Mouse (Mus musculus): ENCODE results near the gene Rab6a. TPM values are rescaled to one million over a fixed set of nuclear protein-coding genes. Genes with fewer than 3 reads are reported as not detected.
A peak's percentile ranks its signal among the peaks of the same experiment; 100 is the strongest.

Gene Rab6a
- polyA plus RNA-seq, 1 experiment from 2014 or later = 88.3 TPM

GRCm38 (mm10) chr7:100670646-100671045, 63.4 kb downstream of the Rab6a start:
- H3K9ac ChIP-seq (replicated peaks; ENCODE audit: low read length) = no peak overlapping the region
- H3K4me2 ChIP-seq (replicated peaks; ENCODE audit: low read depth, low read length) = no peak overlapping the region
- no peaks in the 10 kb centered on the region for H3K9me3 ChIP-seq (ENCODE audit: low read length)
- 91% methylated on average over 5 of the region's 5 CpGs for WGBS
- no peaks in the 10 kb centered on the region for H3K27me3 ChIP-seq (ENCODE audit: insufficient read depth, low read length)
- no peak for ATAC-seq (ENCODE audit: low FRiP score, low TSS enrichment)
- no peak overlapping the region for H3K4me3 ChIP-seq (ENCODE audit: low read length)
- no peaks in the 10 kb centered on the region for H3K36me3 ChIP-seq (ENCODE audit: insufficient read depth, low read length)
- H3K4me1 ChIP-seq (ENCODE audit: insufficient read depth, low read length) = no peaks in the 10 kb centered on the region
- no peak overlapping the region for H3K27ac ChIP-seq (ENCODE audit: low read length)

- no peaks in the 10 kb centered on the region for H3K27me3 ChIP-seq (ENCODE audit: insufficient read depth, low read length)
- no peaks in the 10 kb centered on the region for H3K4me1 ChIP-seq (ENCODE audit: insufficient read depth, low read length)
- ATAC-seq (ENCODE audit: low FRiP score, low TSS enrichment) = no peak
- 58% methylated on average over 7 of the region's 7 CpGs for WGBS
- H3K27ac ChIP-seq (ENCODE audit: low read length) = no peak overlapping the region
- no peak overlapping the region for H3K9ac ChIP-seq (replicated peaks; ENCODE audit: low read length)
- no peak overlapping the region for H3K4me3 ChIP-seq (ENCODE audit: low read length)
- no peak overlapping the region for H3K4me2 ChIP-seq (replicated peaks; ENCODE audit: low read depth, low read length)
- no peaks in the 10 kb centered on the region for H3K9me3 ChIP-seq (ENCODE audit: low read length)
- H3K36me3 ChIP-seq (ENCODE audit: insufficient read depth, low read length) = no peaks in the 10 kb centered on the region
Observed at GRCm38 (mm10) chr7:100673452-100673851, 66.2 kb downstream of the Rab6a start.

- no peak overlapping the region for H3K27ac ChIP-seq (ENCODE audit: low read length)
- no peaks in the 10 kb centered on the region for H3K9me3 ChIP-seq (ENCODE audit: low read length)
- no peaks in the 10 kb centered on the region for H3K27me3 ChIP-seq (ENCODE audit: insufficient read depth, low read length)
- ATAC-seq (ENCODE audit: low FRiP score, low TSS enrichment) = no peak
- no peak overlapping the region for H3K4me3 ChIP-seq (ENCODE audit: low read length)
- H3K4me1 ChIP-seq (ENCODE audit: insufficient read depth, low read length) = peaks cover 4% of the 10 kb centered on the region; the same call in 1 of the 2 replicates
- H3K9ac ChIP-seq (replicated peaks; ENCODE audit: low read length) = no peak overlapping the region
- H3K4me2 ChIP-seq (replicated peaks; ENCODE audit: low read depth, low read length) = no peak overlapping the region
- WGBS = 94% methylated on average over 2 of the region's 2 CpGs
- H3K36me3 ChIP-seq (ENCODE audit: insufficient read depth, low read length) = no peaks in the 10 kb centered on the region
Observed at GRCm38 (mm10) chr7:100674941-100675340, 67.7 kb downstream of the Rab6a start.

- Histone ChIP-seq H3K9ac (replicated peaks; ENCODE audit: low read length) (no peak overlapping the region), H3K27me3 (ENCODE audit: insufficient read depth, low read length) (no peaks in the 10 kb centered on the region), H3K4me3 (ENCODE audit: low read length) (no peak overlapping the region), H3K36me3 (ENCODE audit: insufficient read depth, low read length) (no peaks in the 10 kb centered on the region), H3K4me1 (ENCODE audit: insufficient read depth, low read length) (peaks cover 4% of the 10 kb centered on the region; the same call in 1 of the 2 replicates), H3K9me3 (ENCODE audit: low read length) (no peaks in the 10 kb centered on the region), H3K27ac (ENCODE audit: low read length) (no peak overlapping the region), H3K4me2 (replicated peaks; ENCODE audit: low read depth, low read length) (no peak overlapping the region)
- no peak for ATAC-seq (ENCODE audit: low FRiP score, low TSS enrichment)
- WGBS = 78% methylated on average over 5 of the region's 5 CpGs
Observed at GRCm38 (mm10) chr7:100678052-100678451, 70.8 kb downstream of the Rab6a start.

GRCm38 (mm10) chr7:100678948-100679880, 72.0 kb downstream of the Rab6a start:
- peak overlapping the region; percentile 21 for H3K4me2 ChIP-seq (replicated peaks; ENCODE audit: low read depth, low read length)
- 0 out of 2 replicates have a peak, but pooled peaks have one; percentile 57 for ATAC-seq (ENCODE audit: low FRiP score, low TSS enrichment)
- peaks cover 4% of the 10 kb centered on the region; the same call in 1 of the 2 replicates for H3K4me1 ChIP-seq (ENCODE audit: insufficient read depth, low read length)
- no peaks in the 10 kb centered on the region for H3K9me3 ChIP-seq (ENCODE audit: low read length)
- peak overlapping the region; percentile 72 for H3K27ac ChIP-seq (ENCODE audit: low read length)
- WGBS = 56% methylated on average over 15 of the region's 15 CpGs
- no peaks in the 10 kb centered on the region for H3K27me3 ChIP-seq (ENCODE audit: insufficient read depth, low read length)
- H3K36me3 ChIP-seq (ENCODE audit: insufficient read depth, low read length) = no peaks in the 10 kb centered on the region
- H3K4me3 ChIP-seq (ENCODE audit: low read length) = no peak overlapping the region
- H3K9ac ChIP-seq (replicated peaks; ENCODE audit: low read length) = no peak overlapping the region

- Histone ChIP-seq H3K4me2 (replicated peaks; ENCODE audit: low read depth, low read length) (no peak overlapping the region), H3K9ac (replicated peaks; ENCODE audit: low read length) (no peak overlapping the region), H3K27ac (ENCODE audit: low read length) (no peak overlapping the region), H3K9me3 (ENCODE audit: low read length) (no peaks in the 10 kb centered on the region), H3K36me3 (ENCODE audit: insufficient read depth, low read length) (no peaks in the 10 kb centered on the region), H3K4me3 (ENCODE audit: low read length) (no peak overlapping the region), H3K4me1 (ENCODE audit: insufficient read depth, low read length) (peaks cover 4% of the 10 kb centered on the region; the same call in 1 of the 2 replicates), H3K27me3 (ENCODE audit: insufficient read depth, low read length) (no peaks in the 10 kb centered on the region)
- 54% methylated on average over 5 of the region's 5 CpGs for WGBS
- ATAC-seq (ENCODE audit: low FRiP score, low TSS enrichment) = no peak
Observed at GRCm38 (mm10) chr7:100681132-100681531, 73.9 kb downstream of the Rab6a start.

- Histone ChIP-seq H3K36me3 (ENCODE audit: insufficient read depth, low read length) (no peaks in the 10 kb centered on the region), H3K4me1 (ENCODE audit: insufficient read depth, low read length) (peaks cover 4% of the 10 kb centered on the region; the same call in 1 of the 2 replicates), H3K9ac (replicated peaks; ENCODE audit: low read length) (no peak overlapping the region), H3K27ac (ENCODE audit: low read length) (no peak overlapping the region), H3K4me2 (replicated peaks; ENCODE audit: low read depth, low read length) (no peak overlapping the region), H3K27me3 (ENCODE audit: insufficient read depth, low read length) (no peaks in the 10 kb centered on the region), H3K4me3 (ENCODE audit: low read length) (no peak overlapping the region), H3K9me3 (ENCODE audit: low read length) (no peaks in the 10 kb centered on the region)
- 96% methylated on average over 1 of the region's 1 CpGs for WGBS
- ATAC-seq (ENCODE audit: low FRiP score, low TSS enrichment) = no peak
Observed at GRCm38 (mm10) chr7:100683241-100683640, 76.0 kb downstream of the Rab6a start.

GRCm38 (mm10) chr7:100684081-100684480, 76.9 kb downstream of the Rab6a start:
- Histone ChIP-seq H3K9ac (replicated peaks; ENCODE audit: low read length) (no peak overlapping the region), H3K4me2 (replicated peaks; ENCODE audit: low read depth, low read length) (no peak overlapping the region), H3K4me1 (ENCODE audit: insufficient read depth, low read length) (peaks cover 4% of the 10 kb centered on the region; the same call in 1 of the 2 replicates), H3K27ac (ENCODE audit: low read length) (no peak overlapping the region), H3K9me3 (ENCODE audit: low read length) (no peaks in the 10 kb centered on the region), H3K36me3 (ENCODE audit: insufficient read depth, low read length) (no peaks in the 10 kb centered on the region), H3K4me3 (ENCODE audit: low read length) (no peak overlapping the region), H3K27me3 (ENCODE audit: insufficient read depth, low read length) (no peaks in the 10 kb centered on the region)
- WGBS = 70% methylated on average over 5 of the region's 5 CpGs
- no peak for ATAC-seq (ENCODE audit: low FRiP score, low TSS enrichment)

- no peak for ATAC-seq (ENCODE audit: low FRiP score, low TSS enrichment)
- Histone ChIP-seq H3K4me1 (ENCODE audit: insufficient read depth, low read length) (peaks cover under 1% of the 10 kb centered on the region; the same call in 1 of the 2 replicates), H3K9me3 (ENCODE audit: low read length) (no peaks in the 10 kb centered on the region), H3K27ac (ENCODE audit: low read length) (no peak overlapping the region), H3K27me3 (ENCODE audit: insufficient read depth, low read length) (no peaks in the 10 kb centered on the region), H3K36me3 (ENCODE audit: insufficient read depth, low read length) (no peaks in the 10 kb centered on the region), H3K9ac (replicated peaks; ENCODE audit: low read length) (no peak overlapping the region), H3K4me2 (replicated peaks; ENCODE audit: low read depth, low read length) (no peak overlapping the region), H3K4me3 (ENCODE audit: low read length) (no peak overlapping the region)
- 57% methylated on average over 7 of the region's 7 CpGs for WGBS
Observed at GRCm38 (mm10) chr7:100684538-100684937, 77.3 kb downstream of the Rab6a start.
